Mouse (Mus musculus): ENCODE results near the gene Nhej1. TPM values are rescaled to one million over a fixed set of nuclear protein-coding genes. Genes with fewer than 3 reads are reported as not detected.

The Nhej1 gene
- polyA plus RNA-seq, 1 experiment from 2014 or later, result 3.5 TPM

DNA sequence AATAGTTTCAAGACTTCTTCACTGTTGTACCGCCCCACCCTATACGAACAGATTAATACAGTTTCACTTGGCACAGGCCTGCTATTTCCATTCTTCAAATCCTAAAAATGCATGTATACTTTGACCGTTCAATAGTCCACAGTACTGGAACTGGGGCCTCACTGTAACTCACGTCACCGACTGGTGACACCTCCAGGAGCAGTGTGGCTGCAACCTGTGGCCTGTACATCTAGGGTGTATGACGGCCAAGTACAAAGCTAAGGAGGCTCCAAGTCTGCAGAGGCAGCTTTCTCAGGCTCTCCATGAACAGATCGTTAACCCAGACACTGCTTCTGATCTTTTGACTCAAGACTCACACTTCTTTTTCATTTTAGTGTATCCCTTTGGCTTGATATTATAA lies 163.3 kb downstream of the Nhej1 start:
- no peaks in the 10 kb centered on the region for H3K36me3 ChIP-seq (replicated peaks; ENCODE audit: insufficient read depth, low read length)
- H3K27me3 ChIP-seq (ENCODE audit: insufficient read depth, low read length), result no peaks in the 10 kb centered on the region
- no peaks in the 10 kb centered on the region for H3K9me3 ChIP-seq (ENCODE audit: low read length)
- no peak for TF ChIP-seq CTCF (IDR thresholded peaks at IDR 0.05; ENCODE audit: low read depth)
- no peak for TF ChIP-seq EP300 (IDR thresholded peaks at IDR 0.05; ENCODE audit: low read depth)
- no peak overlapping the region for H3K4me2 ChIP-seq (ENCODE audit: low read depth, low read length)
- peaks cover 5% of the 10 kb centered on the region; the same call in 1 of the 2 replicates for H3K4me1 ChIP-seq (ENCODE audit: insufficient read depth)
- DNase-seq, result no peak
- no peak for ATAC-seq
- WGBS (ENCODE audit: insufficient replicate concordance), result 58% methylated on average over 7 of the region's 7 CpGs
- no peak overlapping the region for H3K9ac ChIP-seq (replicated peaks)
- H3K4me3 ChIP-seq (ENCODE audit: low read depth, low read length), result no peak overlapping the region
- H3K27ac ChIP-seq (ENCODE audit: low read depth), result no peak overlapping the region

DNA sequence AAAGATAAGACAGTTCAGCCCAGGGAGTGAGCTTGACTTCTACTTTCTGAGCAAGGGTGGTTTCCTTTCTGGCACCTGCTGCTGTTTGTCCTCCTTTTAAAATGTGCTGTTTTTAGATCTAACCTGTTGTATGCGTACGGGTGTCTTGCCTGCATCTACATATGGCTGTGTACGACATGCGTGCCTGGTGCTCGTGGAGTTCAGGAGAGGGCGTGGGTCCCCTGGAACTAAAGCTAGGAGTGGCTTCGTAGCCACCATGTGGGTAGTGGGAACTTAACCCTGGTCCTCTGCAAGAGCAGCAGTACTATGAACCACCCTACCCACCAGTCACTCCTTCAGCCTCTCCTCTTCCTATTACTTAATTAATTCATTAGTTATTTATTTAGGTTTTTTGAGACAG lies 164.9 kb downstream of the Nhej1 start:
- ATAC-seq (no peak), DNase-seq (no peak)
- no peak overlapping the region for H3K4me2 ChIP-seq (ENCODE audit: low read depth, low read length)
- WGBS (ENCODE audit: insufficient replicate concordance), result 68% methylated on average over 7 of the region's 7 CpGs
- peaks cover 5% of the 10 kb centered on the region; the same call in 1 of the 2 replicates for H3K4me1 ChIP-seq (ENCODE audit: insufficient read depth)
- no peaks in the 10 kb centered on the region for H3K27me3 ChIP-seq (ENCODE audit: insufficient read depth, low read length)
- H3K27ac ChIP-seq (ENCODE audit: low read depth), result no peak overlapping the region
- no peak overlapping the region for H3K9ac ChIP-seq (replicated peaks)
- TF ChIP-seq CTCF (IDR thresholded peaks at IDR 0.05; ENCODE audit: low read depth), result no peak
- TF ChIP-seq EP300 (IDR thresholded peaks at IDR 0.05; ENCODE audit: low read depth), result no peak
- no peak overlapping the region for H3K4me3 ChIP-seq (ENCODE audit: low read depth, low read length)
- no peaks in the 10 kb centered on the region for H3K9me3 ChIP-seq (ENCODE audit: low read length)
- no peaks in the 10 kb centered on the region for H3K36me3 ChIP-seq (replicated peaks; ENCODE audit: insufficient read depth, low read length)

DNA sequence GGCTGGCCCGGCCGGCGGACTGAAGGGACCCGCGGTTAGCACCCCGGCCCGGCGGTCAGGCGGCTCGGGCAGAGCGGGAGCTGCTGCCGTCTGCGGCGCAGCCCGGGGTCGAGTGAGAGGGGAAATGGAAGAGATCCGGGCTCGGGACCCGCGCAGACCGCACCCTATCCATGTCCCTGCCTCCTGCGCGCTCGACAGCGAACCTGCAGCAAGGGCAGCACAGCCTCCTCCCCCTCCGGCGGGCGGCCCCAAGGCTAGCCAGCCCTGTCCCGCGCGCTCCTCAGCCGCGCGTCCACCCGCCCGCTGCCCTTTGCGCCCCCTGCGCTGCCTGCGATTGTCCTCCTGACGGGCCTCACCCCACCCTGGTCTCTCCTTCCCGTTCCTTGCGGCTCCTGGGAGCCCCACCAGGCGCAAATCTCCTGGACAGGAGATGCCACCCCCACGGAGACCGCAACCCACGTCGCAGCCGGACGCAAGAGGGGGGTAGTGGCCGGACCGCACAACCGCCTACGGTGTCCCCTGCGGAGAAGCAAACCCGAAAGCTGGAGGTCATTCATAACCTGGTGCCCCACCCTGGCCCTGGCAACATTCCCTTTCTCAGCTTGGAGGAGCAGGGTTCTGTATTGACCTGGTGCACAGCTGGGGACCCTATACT lies 173.3 kb downstream of the Nhej1 start, which contains the start of gene Ihh:
Gene Ihh, minus strand, starts transcription at position 117 of the 655 bp plus-strand sequence.
- peaks cover 6% of the 10 kb centered on the region; the same call in 1 of the 2 replicates for H3K4me1 ChIP-seq (ENCODE audit: insufficient read depth)
- H3K9me3 ChIP-seq (ENCODE audit: low read length), result no peaks in the 10 kb centered on the region
- peak within 1 kb of the TSS; percentile 76 for H3K4me2 ChIP-seq (ENCODE audit: low read depth, low read length)
- DNase-seq (peak; percentile 54), ATAC-seq (peak; percentile 49)
- no peaks in the 10 kb centered on the region for H3K36me3 ChIP-seq (replicated peaks; ENCODE audit: insufficient read depth, low read length)
- peak within 1 kb of the TSS; percentile 50; the same call in 1 of the 2 replicates for H3K9ac ChIP-seq (replicated peaks)
- TF ChIP-seq CTCF (IDR thresholded peaks at IDR 0.05; ENCODE audit: low read depth), result no peak
- 4% methylated on average over 32 of the region's 55 CpGs for WGBS (ENCODE audit: insufficient replicate concordance)
- H3K4me3 ChIP-seq (ENCODE audit: low read depth, low read length), result peak within 1 kb of the TSS; percentile 41
- no peak within 1 kb of the TSS for H3K27ac ChIP-seq (ENCODE audit: low read depth)
- H3K27me3 ChIP-seq (ENCODE audit: insufficient read depth, low read length), result peaks cover 62% of the 10 kb centered on the region

DNA sequence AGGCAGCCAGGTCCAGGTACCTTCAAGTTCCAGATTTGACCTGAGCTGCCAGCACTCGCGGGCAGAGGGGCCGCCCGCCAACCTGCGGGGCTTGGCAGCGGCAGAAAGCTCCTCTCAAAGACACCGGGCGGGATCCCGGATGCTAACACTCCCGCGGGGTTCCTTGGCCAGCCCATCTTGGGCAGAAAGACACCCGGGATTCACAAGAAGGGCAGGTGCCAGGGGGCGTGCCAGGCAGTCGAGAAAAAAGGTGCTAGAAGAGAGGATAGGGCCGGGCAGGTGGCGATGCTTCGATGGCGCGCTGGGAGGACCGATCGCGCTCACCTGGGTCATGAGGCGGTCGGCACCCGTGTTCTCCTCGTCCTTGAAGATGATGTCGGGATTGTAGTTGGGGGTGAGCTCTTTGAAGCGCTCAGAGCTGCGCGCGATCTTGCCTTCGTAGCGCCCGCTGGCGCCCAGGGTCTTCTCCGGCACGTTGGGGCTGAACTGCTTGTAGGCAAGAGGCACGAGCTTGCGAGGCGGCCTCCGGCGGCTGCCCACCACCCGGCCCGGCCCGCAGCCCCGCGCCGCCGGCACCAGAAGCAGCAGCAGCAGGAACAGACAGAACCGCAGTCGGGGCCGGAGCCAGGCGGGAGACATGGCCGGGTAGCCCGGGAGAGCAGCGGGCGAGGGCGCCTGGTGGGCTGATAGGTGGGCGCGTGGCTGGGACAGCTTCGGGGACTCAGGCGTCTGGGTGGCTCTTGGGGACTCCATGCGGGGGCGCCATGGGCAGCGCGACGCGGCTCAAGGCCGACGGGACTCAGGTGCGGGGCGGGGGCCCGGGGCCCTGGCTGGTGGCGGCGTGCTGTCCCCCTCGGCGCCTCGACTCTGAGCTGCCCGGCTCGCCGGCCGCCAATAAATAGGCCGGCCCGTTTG lies 174.2 kb downstream of the Nhej1 start:
- H3K36me3 ChIP-seq (replicated peaks; ENCODE audit: insufficient read depth, low read length), result peaks cover 2% of the 10 kb centered on the region; the same call in 1 of the 2 replicates
- H3K4me1 ChIP-seq (ENCODE audit: insufficient read depth), result peaks cover 6% of the 10 kb centered on the region; the same call in 1 of the 2 replicates
- no peak overlapping the region for H3K27ac ChIP-seq (ENCODE audit: low read depth)
- peak overlapping the region; percentile 41 for H3K4me3 ChIP-seq (ENCODE audit: low read depth, low read length)
- peaks cover 66% of the 10 kb centered on the region for H3K27me3 ChIP-seq (ENCODE audit: insufficient read depth, low read length)
- ATAC-seq (peak; percentile 13), DNase-seq (peak; percentile 29)
- H3K4me2 ChIP-seq (ENCODE audit: low read depth, low read length), result peak overlapping the region; percentile 76
- peak overlapping the region; percentile 50; the same call in 1 of the 2 replicates for H3K9ac ChIP-seq (replicated peaks)
- no peak for TF ChIP-seq EP300 (IDR thresholded peaks at IDR 0.05; ENCODE audit: low read depth)
- no peak for TF ChIP-seq CTCF (IDR thresholded peaks at IDR 0.05; ENCODE audit: low read depth)
- no peaks in the 10 kb centered on the region for H3K9me3 ChIP-seq (ENCODE audit: low read length)
- WGBS (ENCODE audit: insufficient replicate concordance), result 4% methylated on average over 72 of the region's 84 CpGs

DNA sequence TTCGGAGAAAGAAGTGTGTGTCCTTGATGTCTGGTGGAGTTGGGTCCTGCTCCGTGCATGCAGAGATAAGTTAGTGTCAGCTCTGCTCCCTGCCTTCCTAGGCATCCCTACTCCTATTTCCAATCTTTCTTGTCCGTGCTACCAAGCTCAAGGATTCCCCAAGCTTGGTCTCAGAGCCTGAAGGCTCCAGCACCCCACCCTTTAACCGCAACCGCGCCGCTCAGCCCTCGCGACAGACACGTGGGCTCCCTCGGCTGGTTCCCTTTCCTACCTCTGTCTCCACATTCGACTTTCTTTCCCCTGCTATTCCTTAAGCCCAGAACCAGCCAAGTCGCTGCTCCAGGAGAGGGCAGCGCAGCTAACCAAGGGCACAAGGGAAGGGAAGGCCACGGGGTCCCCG lies 174.9 kb downstream of the Nhej1 start:
- ATAC-seq (0 out of 2 replicates have a peak, but pooled peaks have one; percentile 12), DNase-seq (no peak)
- H3K9me3 ChIP-seq (ENCODE audit: low read length), result no peaks in the 10 kb centered on the region
- peak overlapping the region; percentile 76 for H3K4me2 ChIP-seq (ENCODE audit: low read depth, low read length)
- TF ChIP-seq EP300 (IDR thresholded peaks at IDR 0.05; ENCODE audit: low read depth) (no peak), CTCF (IDR thresholded peaks at IDR 0.05; ENCODE audit: low read depth) (no peak)
- 0 out of 2 replicates have a peak overlapping the region, but pooled peaks have one; percentile 21 for H3K9ac ChIP-seq (replicated peaks)
- peaks cover 6% of the 10 kb centered on the region; the same call in 1 of the 2 replicates for H3K4me1 ChIP-seq (ENCODE audit: insufficient read depth)
- peaks cover 66% of the 10 kb centered on the region for H3K27me3 ChIP-seq (ENCODE audit: insufficient read depth, low read length)
- peak overlapping the region; percentile 41 for H3K4me3 ChIP-seq (ENCODE audit: low read depth, low read length)
- H3K36me3 ChIP-seq (replicated peaks; ENCODE audit: insufficient read depth, low read length), result peaks cover 3% of the 10 kb centered on the region; the same call in 1 of the 2 replicates
- 0 out of 2 replicates have a peak overlapping the region, but pooled peaks have one; percentile 34 for H3K27ac ChIP-seq (ENCODE audit: low read depth)
- 1% methylated on average over 16 of the region's 16 CpGs for WGBS (ENCODE audit: insufficient replicate concordance)

DNA sequence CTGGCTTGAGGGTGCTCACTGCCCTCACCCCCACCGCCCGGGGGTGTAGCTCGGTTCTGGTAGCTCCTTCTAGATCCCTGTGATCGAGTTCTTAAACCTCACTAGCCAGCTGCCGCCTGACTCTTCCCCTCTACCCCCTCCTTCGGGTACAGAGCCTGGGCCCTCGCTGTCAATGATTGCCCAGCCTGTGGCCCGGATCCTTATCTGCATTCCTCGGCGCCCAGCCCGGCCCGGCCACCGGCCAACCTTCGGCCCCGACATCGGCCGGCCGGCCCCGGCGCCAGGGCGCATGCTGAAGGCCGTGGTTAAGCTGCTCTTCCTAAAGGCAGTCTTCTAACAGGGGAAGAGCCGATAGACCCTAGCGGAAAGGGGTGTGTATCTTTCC lies 175.3 kb downstream of the Nhej1 start:
- Histone ChIP-seq H3K4me3 (ENCODE audit: low read depth, low read length) (peak overlapping the region; percentile 41), H3K27ac (ENCODE audit: low read depth) (0 out of 2 replicates have a peak overlapping the region, but pooled peaks have one; percentile 34), H3K9me3 (ENCODE audit: low read length) (no peaks in the 10 kb centered on the region), H3K4me1 (ENCODE audit: insufficient read depth) (peaks cover 6% of the 10 kb centered on the region; the same call in 1 of the 2 replicates), H3K36me3 (replicated peaks; ENCODE audit: insufficient read depth, low read length) (peaks cover 3% of the 10 kb centered on the region; the same call in 1 of the 2 replicates), H3K9ac (replicated peaks) (peak overlapping the region; percentile 30; the same call in 1 of the 2 replicates), H3K4me2 (ENCODE audit: low read depth, low read length) (peak overlapping the region; percentile 76), H3K27me3 (ENCODE audit: insufficient read depth, low read length) (peaks cover 66% of the 10 kb centered on the region)
- peak; percentile 76 for DNase-seq
- peak; percentile 87 for ATAC-seq
- no peak for TF ChIP-seq CTCF (IDR thresholded peaks at IDR 0.05; ENCODE audit: low read depth)
- no peak for TF ChIP-seq EP300 (IDR thresholded peaks at IDR 0.05; ENCODE audit: low read depth)
- 3% methylated on average over 24 of the region's 24 CpGs for WGBS (ENCODE audit: insufficient replicate concordance)

Data from liver, postnatal 0 days (tissue).